Mouse (Mus musculus): ENCODE data around the gene Ptpn1.

DNA sequence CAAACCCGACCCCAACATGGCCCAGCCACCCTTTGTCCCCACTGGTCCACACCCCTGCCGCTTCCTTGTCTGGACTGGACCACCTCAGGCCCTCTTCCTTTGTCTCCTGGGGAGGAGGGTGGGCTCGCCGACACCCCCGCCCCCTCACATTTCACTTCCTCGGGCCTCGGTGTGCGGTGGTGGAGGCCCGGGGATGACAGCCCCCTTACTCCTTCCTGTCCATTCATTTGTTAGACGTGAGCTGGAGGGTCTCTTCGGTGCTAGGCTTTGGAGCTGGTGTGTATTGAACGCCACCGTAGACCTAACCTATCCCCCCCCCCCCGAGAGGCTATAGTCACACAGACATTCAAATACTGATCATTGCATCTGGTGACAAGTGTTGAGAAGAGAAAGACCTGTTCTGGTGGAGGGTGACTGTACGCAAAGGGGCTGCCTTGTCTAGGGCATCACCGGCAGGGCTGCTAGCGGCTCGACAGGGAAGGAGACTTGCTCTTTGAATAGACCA, 922 bp downstream of the Ptpn1 start:
- no peak for TF ChIP-seq KAT2A (IDR thresholded peaks at IDR 0.05; ENCODE audit: insufficient replicate concordance, low read length)
- TF ChIP-seq CTCF (conservative IDR thresholded peaks at IDR 0.05 in 1 of 2, IDR thresholded peaks at IDR 0.05 in 1 of 2; ENCODE audit: low read depth in 2 of 2, low read length in 2 of 2) = no peak
- TF ChIP-seq SIN3A (IDR thresholded peaks at IDR 0.05; ENCODE audit: low read length) = no peak
- no peak for TF ChIP-seq EP300 (IDR thresholded peaks at IDR 0.05; ENCODE audit: low read length)
- TF ChIP-seq POLR2A (IDR thresholded peaks at IDR 0.05; ENCODE audit: low read depth, low read length) = no peak
- no peak for TF ChIP-seq E2F4 (IDR thresholded peaks at IDR 0.05; ENCODE audit: insufficient replicate concordance, low read depth, low read length)
- TF ChIP-seq RAD21 (IDR thresholded peaks at IDR 0.05; ENCODE audit: low read depth, low read length) = no peak
- TF ChIP-seq PAX5 (IDR thresholded peaks at IDR 0.05; ENCODE audit: low read length) = no peak
- TF ChIP-seq JUND (conservative IDR thresholded peaks at IDR 0.05; ENCODE audit: low read depth, low read length) = no peak
- TF ChIP-seq JUN (IDR thresholded peaks at IDR 0.05; ENCODE audit: insufficient read depth, low read depth, low read length) = no peak
- TF ChIP-seq MAX (IDR thresholded peaks at IDR 0.05; ENCODE audit: low read length) = no peak
- no peak for TF ChIP-seq ZNF384 (IDR thresholded peaks at IDR 0.05; ENCODE audit: low read depth, low read length)
- no peak for TF ChIP-seq RCOR1 (conservative IDR thresholded peaks at IDR 0.05; ENCODE audit: low read depth, low read length)
- no peak for TF ChIP-seq TBP (conservative IDR thresholded peaks at IDR 0.05; ENCODE audit: low read depth, low read length)

All from CH12.LX (cell line).